Mouse (Mus musculus): Measurements from ENCODE around the gene Gstm6. TPM values are rescaled to one million over a fixed set of nuclear protein-coding genes. Genes with fewer than 3 reads are reported as not detected.
A peak's percentile ranks its signal among the peaks of the same experiment; 100 is the strongest.
"Not testable (repeated sequence)": the region's sequence is repeated elsewhere in the genome, so short reads cannot be mapped to it uniquely, and the experiment has no call there.

The Gstm6 gene
- polyA plus RNA-seq, 1 experiment from 2014 or later = 8.1 TPM

GRCm38 (mm10) chr3:107955260-107955659 is 11.7 kb upstream of the Gstm6 start:
- 88% methylated on average over 9 of the region's 9 CpGs for WGBS
- H3K4me2 ChIP-seq (replicated peaks; ENCODE audit: low read depth, low read length); H3K36me3 ChIP-seq (ENCODE audit: control insufficient read depth, insufficient read depth, low read length); H3K9me3 ChIP-seq (ENCODE audit: control insufficient read depth, low read depth, low read length); ATAC-seq (ENCODE audit: insufficient number of reproducible peaks, insufficient read depth, low FRiP score, low read depth); H3K9ac ChIP-seq (replicated peaks; ENCODE audit: low read depth, low read length); H3K27me3 ChIP-seq (ENCODE audit: control insufficient read depth, insufficient read depth, low read length); H3K4me3 ChIP-seq (ENCODE audit: low read depth, low read length); H3K27ac ChIP-seq (ENCODE audit: low read length); H3K4me1 ChIP-seq (ENCODE audit: control insufficient read depth, insufficient read depth, low read length): not testable (repeated sequence)

GRCm38 (mm10) chr3:107953906-107954305 is 10.4 kb upstream of the Gstm6 start:
- no peak overlapping the region for H3K9ac ChIP-seq (replicated peaks; ENCODE audit: low read depth, low read length)
- H3K9me3 ChIP-seq (ENCODE audit: control insufficient read depth, low read depth, low read length) = no peaks in the 10 kb centered on the region
- no peak for ATAC-seq (ENCODE audit: insufficient number of reproducible peaks, insufficient read depth, low FRiP score, low read depth)
- no peaks in the 10 kb centered on the region for H3K36me3 ChIP-seq (ENCODE audit: control insufficient read depth, insufficient read depth, low read length)
- no peak overlapping the region for H3K4me3 ChIP-seq (ENCODE audit: low read depth, low read length)
- H3K4me1 ChIP-seq (ENCODE audit: control insufficient read depth, insufficient read depth, low read length) = no peaks in the 10 kb centered on the region
- H3K27me3 ChIP-seq (ENCODE audit: control insufficient read depth, insufficient read depth, low read length) = no peaks in the 10 kb centered on the region
- no peak overlapping the region for H3K27ac ChIP-seq (ENCODE audit: low read length)
- 74% methylated on average over 5 of the region's 5 CpGs for WGBS
- no peak overlapping the region for H3K4me2 ChIP-seq (replicated peaks; ENCODE audit: low read depth, low read length)

GRCm38 (mm10) chr3:107953328-107953755 is 9.8 kb upstream of the Gstm6 start:
- no peak overlapping the region for H3K9ac ChIP-seq (replicated peaks; ENCODE audit: low read depth, low read length)
- no peaks in the 10 kb centered on the region for H3K9me3 ChIP-seq (ENCODE audit: control insufficient read depth, low read depth, low read length)
- no peaks in the 10 kb centered on the region for H3K4me1 ChIP-seq (ENCODE audit: control insufficient read depth, insufficient read depth, low read length)
- H3K4me2 ChIP-seq (replicated peaks; ENCODE audit: low read depth, low read length) = no peak overlapping the region
- no peaks in the 10 kb centered on the region for H3K27me3 ChIP-seq (ENCODE audit: control insufficient read depth, insufficient read depth, low read length)
- H3K36me3 ChIP-seq (ENCODE audit: control insufficient read depth, insufficient read depth, low read length) = no peaks in the 10 kb centered on the region
- no peak overlapping the region for H3K27ac ChIP-seq (ENCODE audit: low read length)
- no peak overlapping the region for H3K4me3 ChIP-seq (ENCODE audit: low read depth, low read length)
- 31% methylated on average over 6 of the region's 6 CpGs for WGBS
- ATAC-seq (ENCODE audit: insufficient number of reproducible peaks, insufficient read depth, low FRiP score, low read depth) = peak; percentile 46

- Histone ChIP-seq H3K4me3 (ENCODE audit: low read depth, low read length) (no peak overlapping the region), H3K27ac (ENCODE audit: low read length) (no peak overlapping the region), H3K36me3 (ENCODE audit: control insufficient read depth, insufficient read depth, low read length) (no peaks in the 10 kb centered on the region), H3K27me3 (ENCODE audit: control insufficient read depth, insufficient read depth, low read length) (no peaks in the 10 kb centered on the region), H3K9ac (replicated peaks; ENCODE audit: low read depth, low read length) (no peak overlapping the region), H3K4me1 (ENCODE audit: control insufficient read depth, insufficient read depth, low read length) (no peaks in the 10 kb centered on the region), H3K9me3 (ENCODE audit: control insufficient read depth, low read depth, low read length) (no peaks in the 10 kb centered on the region), H3K4me2 (replicated peaks; ENCODE audit: low read depth, low read length) (no peak overlapping the region)
- WGBS = 87% methylated on average over 11 of the region's 11 CpGs
- no peak for ATAC-seq (ENCODE audit: insufficient number of reproducible peaks, insufficient read depth, low FRiP score, low read depth)
Observed at GRCm38 (mm10) chr3:107950531-107950930, 7.0 kb upstream of the Gstm6 start.

- H3K36me3 ChIP-seq (ENCODE audit: control insufficient read depth, insufficient read depth, low read length); H3K9ac ChIP-seq (replicated peaks; ENCODE audit: low read depth, low read length); ATAC-seq (ENCODE audit: insufficient number of reproducible peaks, insufficient read depth, low FRiP score, low read depth); H3K27me3 ChIP-seq (ENCODE audit: control insufficient read depth, insufficient read depth, low read length); H3K27ac ChIP-seq (ENCODE audit: low read length); H3K9me3 ChIP-seq (ENCODE audit: control insufficient read depth, low read depth, low read length); H3K4me3 ChIP-seq (ENCODE audit: low read depth, low read length); H3K4me1 ChIP-seq (ENCODE audit: control insufficient read depth, insufficient read depth, low read length); H3K4me2 ChIP-seq (replicated peaks; ENCODE audit: low read depth, low read length): not testable (repeated sequence)
- WGBS = 83% methylated on average over 1 of the region's 1 CpGs
Observed at GRCm38 (mm10) chr3:107949461-107949860, 5.9 kb upstream of the Gstm6 start.

- Histone ChIP-seq H3K27ac (ENCODE audit: low read length) (no peak overlapping the region), H3K9ac (replicated peaks; ENCODE audit: low read depth, low read length) (no peak overlapping the region), H3K4me1 (ENCODE audit: control insufficient read depth, insufficient read depth, low read length) (0 out of 2 replicates have a peak, but pooled peaks cover 6% of the 10 kb centered on the region), H3K9me3 (ENCODE audit: control insufficient read depth, low read depth, low read length) (no peaks in the 10 kb centered on the region), H3K4me2 (replicated peaks; ENCODE audit: low read depth, low read length) (no peak overlapping the region), H3K27me3 (ENCODE audit: control insufficient read depth, insufficient read depth, low read length) (no peaks in the 10 kb centered on the region), H3K36me3 (ENCODE audit: control insufficient read depth, insufficient read depth, low read length) (no peaks in the 10 kb centered on the region), H3K4me3 (ENCODE audit: low read depth, low read length) (no peak overlapping the region)
- 61% methylated on average over 4 of the region's 4 CpGs for WGBS
- ATAC-seq (ENCODE audit: insufficient number of reproducible peaks, insufficient read depth, low FRiP score, low read depth) = no peak
Observed at GRCm38 (mm10) chr3:107945729-107946128, 2.2 kb upstream of the Gstm6 start.

GRCm38 (mm10) chr3:107941261-107941660 is 2.3 kb downstream of the Gstm6 start:
- Histone ChIP-seq H3K9ac (replicated peaks; ENCODE audit: low read depth, low read length) (no peak overlapping the region), H3K27ac (ENCODE audit: low read length) (no peak overlapping the region), H3K4me3 (ENCODE audit: low read depth, low read length) (no peak overlapping the region), H3K4me2 (replicated peaks; ENCODE audit: low read depth, low read length) (no peak overlapping the region), H3K4me1 (ENCODE audit: control insufficient read depth, insufficient read depth, low read length) (0 out of 2 replicates have a peak, but pooled peaks cover 9% of the 10 kb centered on the region), H3K9me3 (ENCODE audit: control insufficient read depth, low read depth, low read length) (no peaks in the 10 kb centered on the region), H3K36me3 (ENCODE audit: control insufficient read depth, insufficient read depth, low read length) (no peaks in the 10 kb centered on the region), H3K27me3 (ENCODE audit: control insufficient read depth, insufficient read depth, low read length) (no peaks in the 10 kb centered on the region)
- 84% methylated on average over 4 of the region's 4 CpGs for WGBS
- ATAC-seq (ENCODE audit: insufficient number of reproducible peaks, insufficient read depth, low FRiP score, low read depth) = no peak

GRCm38 (mm10) chr3:107940524-107940923 is 3.0 kb downstream of the Gstm6 start:
- Histone ChIP-seq H3K4me3 (ENCODE audit: low read depth, low read length) (no peak overlapping the region), H3K4me1 (ENCODE audit: control insufficient read depth, insufficient read depth, low read length) (0 out of 2 replicates have a peak, but pooled peaks cover 9% of the 10 kb centered on the region), H3K36me3 (ENCODE audit: control insufficient read depth, insufficient read depth, low read length) (no peaks in the 10 kb centered on the region), H3K4me2 (replicated peaks; ENCODE audit: low read depth, low read length) (no peak overlapping the region), H3K9ac (replicated peaks; ENCODE audit: low read depth, low read length) (no peak overlapping the region), H3K27me3 (ENCODE audit: control insufficient read depth, insufficient read depth, low read length) (no peaks in the 10 kb centered on the region), H3K27ac (ENCODE audit: low read length) (no peak overlapping the region), H3K9me3 (ENCODE audit: control insufficient read depth, low read depth, low read length) (no peaks in the 10 kb centered on the region)
- ATAC-seq (ENCODE audit: insufficient number of reproducible peaks, insufficient read depth, low FRiP score, low read depth) = no peak
- 46% methylated on average over 7 of the region's 7 CpGs for WGBS

- WGBS = 77% methylated on average over 4 of the region's 4 CpGs
- no peak overlapping the region for H3K27ac ChIP-seq (ENCODE audit: low read length)
- ATAC-seq (ENCODE audit: insufficient number of reproducible peaks, insufficient read depth, low FRiP score, low read depth) = no peak
- H3K9me3 ChIP-seq (ENCODE audit: control insufficient read depth, low read depth, low read length) = no peaks in the 10 kb centered on the region
- no peak overlapping the region for H3K9ac ChIP-seq (replicated peaks; ENCODE audit: low read depth, low read length)
- no peak overlapping the region for H3K4me3 ChIP-seq (ENCODE audit: low read depth, low read length)
- no peaks in the 10 kb centered on the region for H3K36me3 ChIP-seq (ENCODE audit: control insufficient read depth, insufficient read depth, low read length)
- no peaks in the 10 kb centered on the region for H3K27me3 ChIP-seq (ENCODE audit: control insufficient read depth, insufficient read depth, low read length)
- H3K4me1 ChIP-seq (ENCODE audit: control insufficient read depth, insufficient read depth, low read length) = 0 out of 2 replicates have a peak, but pooled peaks cover 9% of the 10 kb centered on the region
- no peak overlapping the region for H3K4me2 ChIP-seq (replicated peaks; ENCODE audit: low read depth, low read length)
Observed at GRCm38 (mm10) chr3:107939830-107940229, 3.7 kb downstream of the Gstm6 start.
